Mouse (Mus musculus) thymus, adult 2 months (tissue): Measurements from ENCODE around the gene Dcpp2.

Experiments used
- CTCF ChIP-seq: fragments of 200-500 bp; IDR thresholded peaks from 2 replicates; pipeline ENCODE4 v1.5.1; 2012; ENCODE audit warnings: mild to moderate bottlenecking, control low read depth, low read length, moderate library complexity, borderline replicate concordance; ENCODE audit not compliant: control insufficient read depth, poor library complexity, insufficient read depth; ENCODE audit errors: extremely low read depth
- POLR2A ChIP-seq: fragments of 200-500 bp; IDR thresholded peaks from 2 replicates; pipeline ENCODE4 v1.6.1; 2012; ENCODE audit warnings: mild to moderate bottlenecking, low read length, control low read depth, moderate library complexity; ENCODE audit not compliant: control insufficient read depth, poor library complexity, insufficient read depth; ENCODE audit errors: extremely low read depth

DNA sequence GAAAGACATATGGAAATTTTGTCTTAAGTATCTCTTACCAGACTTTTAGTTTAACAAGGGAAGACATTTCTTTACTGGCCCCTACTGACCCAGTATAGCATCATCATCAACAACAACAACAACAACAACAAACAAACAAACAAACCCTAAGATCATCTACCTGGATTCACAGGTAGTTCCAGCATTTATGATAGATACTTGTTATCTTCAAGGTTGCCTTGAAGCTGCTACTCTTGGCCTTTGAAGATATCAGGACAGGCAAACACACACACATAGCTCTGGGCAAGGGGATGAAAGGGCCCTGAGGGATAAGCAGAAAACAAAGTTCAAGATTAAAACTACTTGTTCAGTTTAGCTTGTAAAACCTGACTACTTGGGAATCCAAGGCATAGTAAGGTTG is 60.7 kb downstream of the Dcpp2 start, which contains the start of gene Sbp:
- TF ChIP-seq POLR2A: no peak
- no peak for TF ChIP-seq CTCF
